Mouse (Mus musculus): ENCODE measurements around the gene Ebf1.

DNA sequence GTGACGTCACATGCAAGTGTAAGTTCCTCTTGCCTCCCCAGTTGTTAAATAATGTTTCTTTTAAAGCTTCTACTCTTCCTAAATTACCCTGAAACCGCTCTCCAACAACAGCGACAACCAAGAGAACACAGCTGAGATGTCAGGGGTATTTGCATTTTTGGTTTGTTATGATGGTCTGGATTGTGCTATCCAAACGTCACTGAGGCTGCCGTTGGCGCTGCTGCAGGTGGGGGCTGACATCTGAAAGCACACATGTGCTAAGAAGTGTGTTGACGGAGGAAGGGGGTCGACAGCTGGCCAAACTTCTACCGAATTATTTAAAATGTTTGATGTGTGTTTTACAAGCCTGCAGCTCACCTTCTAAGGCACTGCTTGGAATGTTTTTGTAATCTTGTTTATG is 39.2 kb upstream of the Ebf1 start:
- no peak for TF ChIP-seq CTCF (IDR thresholded peaks at IDR 0.05; ENCODE audit: control insufficient read depth, insufficient read depth, low read length)
- TF ChIP-seq POLR2A (IDR thresholded peaks at IDR 0.05; ENCODE audit: borderline replicate concordance, control insufficient read depth, low read depth, low read length): no peak

Data from bone marrow, adult 2 months (tissue).